Mouse (Mus musculus): ENCODE measurements around the gene Esyt1. TPM values are rescaled to one million over a fixed set of nuclear protein-coding genes. Genes with fewer than 3 reads are reported as not detected.

Gene Esyt1
- polyA plus RNA-seq, 1 experiment, result 9.8 TPM

DNA sequence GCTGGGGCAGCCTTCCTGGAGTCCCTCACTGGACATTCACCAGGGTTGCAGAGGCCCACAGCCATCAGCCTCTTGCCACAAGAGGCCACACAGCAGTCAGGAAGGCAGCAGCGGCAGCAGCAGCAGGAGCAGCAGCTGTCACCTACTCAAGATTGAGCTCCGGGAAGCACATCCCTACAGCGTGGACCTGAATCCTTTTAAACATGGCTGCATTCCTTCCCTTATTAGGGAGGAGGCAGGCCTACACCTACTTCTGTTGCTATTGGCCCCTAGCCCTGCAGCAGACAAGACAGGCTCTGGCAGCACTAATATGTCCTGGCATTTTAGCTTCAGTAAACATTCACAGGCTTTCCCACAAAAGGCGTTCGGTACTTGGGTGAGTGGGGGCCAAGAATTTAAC lies 35.4 kb downstream of the Esyt1 start:
- no peak for DNase-seq (ENCODE audit: extremely low spot score in 1 of 2, low spot score in 1 of 2)

DNA sequence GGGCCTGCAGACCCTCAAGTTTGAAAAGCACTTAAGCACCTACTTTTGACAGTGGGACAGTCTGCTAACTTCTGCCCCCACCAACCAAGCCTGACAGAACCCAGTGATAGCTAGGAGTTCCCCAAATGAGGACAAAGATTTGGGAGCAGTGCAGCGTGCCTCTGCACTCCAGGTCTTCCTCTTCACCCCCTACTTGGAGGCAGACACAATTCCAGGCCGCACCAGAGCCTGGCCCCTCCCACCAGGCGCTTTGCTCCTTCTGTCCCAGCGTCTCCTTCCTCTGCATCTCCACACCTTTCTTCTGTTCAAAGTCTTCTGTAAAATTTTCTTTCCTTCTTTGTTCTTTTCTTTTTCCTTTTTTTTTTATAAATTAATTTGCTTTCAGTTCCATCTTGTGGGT lies 35.9 kb downstream of the Esyt1 start:
- no peak for DNase-seq (ENCODE audit: extremely low spot score in 1 of 2, low spot score in 1 of 2)

DNA sequence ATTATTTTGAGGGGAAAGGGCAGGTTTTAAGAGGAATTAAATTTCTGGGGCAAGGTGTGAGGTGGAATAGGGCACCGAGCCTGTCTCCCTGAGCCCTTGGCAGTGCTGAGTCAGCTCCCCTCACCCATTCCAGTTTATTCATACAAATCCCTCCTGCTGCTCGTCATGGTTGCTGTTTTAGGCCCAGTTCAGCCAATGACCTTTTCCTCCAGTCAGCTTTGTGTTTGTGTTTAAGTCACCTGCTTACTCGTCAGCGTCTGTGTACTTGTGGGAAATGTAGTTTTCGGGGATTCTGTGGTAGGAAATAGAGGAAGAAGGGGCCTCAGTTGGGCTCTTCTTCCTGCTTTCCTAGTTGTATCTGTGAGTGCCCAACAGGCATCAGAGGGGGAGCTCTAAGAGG lies 36.3 kb downstream of the Esyt1 start:
- DNase-seq (ENCODE audit: extremely low spot score in 1 of 2, low spot score in 1 of 2), result no peak

- DNase-seq (ENCODE audit: extremely low spot score in 1 of 2, low spot score in 1 of 2), result no peak
These were observed 36.9 kb downstream of the Esyt1 start for GRCm38 (mm10) chr10:128488776-128489175.

GRCm38 (mm10) chr10:128487861-128488712 lies 37.6 kb downstream of the Esyt1 start:
- DNase-seq (ENCODE audit: extremely low spot score in 1 of 2, low spot score in 1 of 2), result no peak

GRCm38 (mm10) chr10:128486370-128486769 lies 39.3 kb downstream of the Esyt1 start:
- DNase-seq (ENCODE audit: extremely low spot score in 1 of 2, low spot score in 1 of 2), result no peak

- DNase-seq (ENCODE audit: extremely low spot score in 1 of 2, low spot score in 1 of 2), result no peak
These were observed 51.3 kb downstream of the Esyt1 start for GRCm38 (mm10) chr10:128474366-128474765.

- DNase-seq (ENCODE audit: extremely low spot score in 1 of 2, low spot score in 1 of 2), result no peak
These were observed 65.4 kb downstream of the Esyt1 start for GRCm38 (mm10) chr10:128460270-128460630.

Other genes starting within 250 kb of the Esyt1 start
- gene Il23a, start 227.1 kb downstream of the Esyt1 start, polyA plus RNA-seq (2012; rRNA removed), result 0.34 TPM in 2 replicates
- 25.0 and 26.8 TPM in 2 replicates for gene Pan2, start 222.5 kb downstream of the Esyt1 start, polyA plus RNA-seq (2012; rRNA removed)
- 64.4 and 65.1 TPM in 2 replicates for gene Cnpy2, start 203.4 kb downstream of the Esyt1 start, polyA plus RNA-seq (2012; rRNA removed)
- gene Cs, start 188.1 kb downstream of the Esyt1 start, polyA plus RNA-seq (2012; rRNA removed), result 233 and 236 TPM in 2 replicates
- gene Coq10a, start 156.9 kb downstream of the Esyt1 start, polyA plus RNA-seq (2012; rRNA removed), result 89.1 and 94.8 TPM in 2 replicates
- 31.9 and 32.6 TPM in 2 replicates for gene Ankrd52, start 148.8 kb downstream of the Esyt1 start, polyA plus RNA-seq (2012; rRNA removed)
- 0.36 and 0.46 TPM in 2 replicates for gene Slc39a5, start 124.6 kb downstream of the Esyt1 start, polyA plus RNA-seq (2012; rRNA removed)
- gene Nabp2, start 114.4 kb downstream of the Esyt1 start, polyA plus RNA-seq (2012; rRNA removed), result 75.0 and 80.7 TPM in 2 replicates
- 75.5 and 76.2 TPM in 2 replicates for gene Rnf41, start 114.2 kb downstream of the Esyt1 start, polyA plus RNA-seq (2012; rRNA removed)
- 219 and 255 TPM in 2 replicates for gene Smarcc2, start 66.6 kb downstream of the Esyt1 start, polyA plus RNA-seq (2012; rRNA removed)
- 1,313 and 1,322 TPM in 2 replicates for gene Myl6, start 31.7 kb downstream of the Esyt1 start, polyA plus RNA-seq (2012; rRNA removed)
- gene Myl6b, start 27.2 kb downstream of the Esyt1 start, polyA plus RNA-seq (2012; rRNA removed), result 24.7 and 27.5 TPM in 2 replicates
- gene Zc3h10, start 21.9 kb upstream of the Esyt1 start, polyA plus RNA-seq (2012; rRNA removed), result 11.3 and 12.2 TPM in 2 replicates
- gene Rpl41, start 23.4 kb upstream of the Esyt1 start, polyA plus RNA-seq (2012; rRNA removed), result 1,933 and 2,601 TPM in 2 replicates
- gene Pa2g4, start 40.1 kb upstream of the Esyt1 start, polyA plus RNA-seq (2012; rRNA removed), result 72.3 and 78.6 TPM in 2 replicates
- 8.4 and 9.2 TPM in 2 replicates for gene Erbb3, start 63.8 kb upstream of the Esyt1 start, polyA plus RNA-seq (2012; rRNA removed)
- gene Rps26, start 100.9 kb upstream of the Esyt1 start, polyA plus RNA-seq (2012; rRNA removed), result 396 and 476 TPM in 2 replicates
- gene Ikzf4, start 120.1 kb upstream of the Esyt1 start, polyA plus RNA-seq (2012; rRNA removed), result 11.1 and 11.6 TPM in 2 replicates
- 12.9 and 13.4 TPM in 2 replicates for gene Suox, start 148.2 kb upstream of the Esyt1 start, polyA plus RNA-seq (2012; rRNA removed)
- 114 and 118 TPM in 2 replicates for gene Rab5b, start 170.4 kb upstream of the Esyt1 start, polyA plus RNA-seq (2012; rRNA removed)
- 0.80 and 0.98 TPM in 2 replicates for gene Pmel, start 178.3 kb upstream of the Esyt1 start, polyA plus RNA-seq (2012; rRNA removed)
- 4.9 and 6.0 TPM in 2 replicates for gene Cdk2, start 179.2 kb upstream of the Esyt1 start, polyA plus RNA-seq (2012; rRNA removed)
- 14.8 and 15.6 TPM in 2 replicates for gene Dgka, start 219.0 kb upstream of the Esyt1 start, polyA plus RNA-seq (2012; rRNA removed)
- 38.3 and 44.6 TPM in 2 replicates for gene Pym1, start 222.0 kb upstream of the Esyt1 start, polyA plus RNA-seq (2012; rRNA removed)